Mouse (Mus musculus): ENCODE results near the gene Zbtb44.
A peak's percentile ranks its signal among the peaks of the same experiment; 100 is the strongest.
"Not testable (repeated sequence)": the region's sequence is repeated elsewhere in the genome, so short reads cannot be mapped to it uniquely, and the experiment has no call there.

Gene Zbtb44

DNA sequence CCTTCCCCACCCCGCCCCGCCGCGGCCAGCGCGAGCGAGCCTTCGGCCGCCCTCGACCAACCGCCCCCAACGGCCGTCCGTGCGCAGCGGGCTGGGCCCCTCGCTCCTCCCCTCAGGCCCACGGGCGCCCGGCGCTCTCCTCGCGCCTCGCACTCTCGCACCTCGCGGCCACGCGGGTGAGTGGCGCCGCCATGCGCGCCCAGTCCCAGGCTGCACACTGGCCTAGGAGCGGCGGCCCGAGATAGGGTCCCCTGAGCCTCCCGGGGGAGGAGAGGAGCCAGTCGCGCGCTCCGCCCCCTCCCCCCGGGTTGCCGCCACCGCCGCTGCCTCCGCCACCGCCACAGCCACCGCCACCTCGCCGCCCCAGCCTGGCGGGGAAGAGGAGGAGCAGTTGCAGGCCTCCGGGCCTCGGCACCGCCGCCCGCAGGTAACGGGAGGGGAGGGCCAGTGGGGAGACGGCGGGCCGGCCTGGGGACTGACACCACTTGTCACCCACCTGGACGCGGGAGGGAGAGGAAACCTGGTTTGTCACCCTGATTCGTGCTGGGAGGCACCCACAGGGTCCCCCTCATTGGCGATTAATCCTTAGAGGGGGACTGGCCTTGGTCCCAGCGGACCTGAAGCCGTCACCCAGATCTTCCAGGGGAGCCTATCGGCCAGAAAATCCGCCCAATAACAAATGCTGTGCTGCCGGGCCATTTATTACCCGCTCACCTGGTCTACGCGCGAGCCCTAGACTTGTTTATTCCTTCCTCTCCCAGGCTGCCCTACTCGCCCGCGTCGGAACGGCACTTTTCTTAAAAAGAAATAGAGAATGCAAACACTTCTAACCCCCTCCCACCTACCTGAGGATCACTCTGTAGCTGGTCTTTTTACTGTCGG, at the start of gene Zbtb44:
Gene Zbtb44, plus strand, starts transcription at position 113 of the 882 bp plus-strand sequence.
- peak; percentile 84 for DNase-seq (ENCODE audit: low read depth, low spot score)

DNA sequence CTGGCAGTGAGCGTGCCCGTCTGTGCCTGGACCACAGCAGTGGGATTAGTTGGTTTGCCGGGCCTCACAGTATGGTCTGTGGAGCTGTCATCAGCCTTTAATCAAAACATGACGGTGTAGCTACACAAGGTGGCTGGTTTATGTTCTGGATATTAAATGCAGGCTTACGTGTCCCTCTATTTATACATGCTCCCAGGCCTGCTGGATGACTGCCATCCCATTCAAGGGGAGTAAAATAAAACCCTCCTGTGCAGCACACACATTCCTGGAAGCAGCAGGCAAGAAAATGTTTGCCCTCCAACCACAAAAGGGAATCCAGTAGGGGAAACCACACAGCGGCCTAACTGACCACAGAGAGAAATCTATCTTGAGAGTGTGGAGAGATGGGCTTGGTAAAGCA, 44.7 kb upstream of the Zbtb44 start:
- no peak for DNase-seq (ENCODE audit: low read depth, low spot score)

GRCm38 (mm10) chr9:30993106-30993505, 37.3 kb upstream of the Zbtb44 start:
- DNase-seq (ENCODE audit: low read depth, low spot score), result no peak

DNA sequence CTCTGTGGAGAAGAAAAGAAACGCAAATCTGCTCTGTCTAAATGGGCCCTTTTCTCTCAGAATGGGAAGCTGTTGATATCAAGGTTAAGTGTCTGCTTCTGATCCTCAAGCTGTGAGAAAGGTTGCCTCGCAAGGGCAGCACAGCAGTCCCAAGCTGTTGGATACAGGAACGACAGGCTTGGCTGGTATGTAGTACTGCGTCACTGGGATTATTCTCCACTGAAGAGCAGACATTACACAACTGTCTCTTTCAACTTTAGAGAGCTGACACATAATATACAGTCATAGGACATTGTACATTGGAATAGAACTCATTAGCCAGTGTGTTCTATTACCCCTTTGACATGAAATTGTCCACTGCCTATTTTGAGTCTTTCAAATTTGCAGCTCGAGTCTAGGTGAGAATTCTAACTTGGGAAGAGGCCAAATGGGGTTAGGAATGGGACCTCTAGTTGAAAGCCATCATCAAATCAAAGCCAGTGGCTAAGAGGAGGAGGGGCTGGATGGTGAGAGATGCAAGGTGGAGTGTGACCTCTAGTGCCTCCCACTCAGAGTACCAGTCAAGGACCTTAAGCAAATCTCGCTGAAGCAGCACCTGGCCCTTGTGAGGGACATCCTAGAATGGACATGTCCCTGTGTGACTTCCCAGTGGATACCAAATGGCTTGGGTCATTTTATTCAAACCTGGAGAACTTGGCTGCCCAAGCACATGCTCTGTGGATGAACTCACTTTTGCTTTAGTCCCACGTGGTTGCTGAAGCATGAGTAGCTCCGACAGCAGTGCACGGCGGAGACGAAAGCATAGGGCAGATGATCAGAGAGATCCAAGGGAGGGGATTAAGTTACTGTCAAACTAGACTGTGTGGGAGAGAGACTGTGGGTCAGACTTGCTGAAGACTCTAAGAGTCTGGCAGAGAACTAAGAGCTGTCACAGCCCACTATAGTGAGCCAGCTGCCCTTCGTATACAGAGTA, 33.6 kb upstream of the Zbtb44 start:
- no peak for DNase-seq (ENCODE audit: low read depth, low spot score)

- DNase-seq (ENCODE audit: low read depth, low spot score), result no peak
Measured at GRCm38 (mm10) chr9:31000641-31001040, 29.8 kb upstream of the Zbtb44 start.

- DNase-seq (ENCODE audit: low read depth, low spot score), result no peak
Measured at GRCm38 (mm10) chr9:31002528-31002927, 27.9 kb upstream of the Zbtb44 start.

- no peak for DNase-seq (ENCODE audit: low read depth, low spot score)
Measured at GRCm38 (mm10) chr9:31009334-31009733, 21.1 kb upstream of the Zbtb44 start.

DNA sequence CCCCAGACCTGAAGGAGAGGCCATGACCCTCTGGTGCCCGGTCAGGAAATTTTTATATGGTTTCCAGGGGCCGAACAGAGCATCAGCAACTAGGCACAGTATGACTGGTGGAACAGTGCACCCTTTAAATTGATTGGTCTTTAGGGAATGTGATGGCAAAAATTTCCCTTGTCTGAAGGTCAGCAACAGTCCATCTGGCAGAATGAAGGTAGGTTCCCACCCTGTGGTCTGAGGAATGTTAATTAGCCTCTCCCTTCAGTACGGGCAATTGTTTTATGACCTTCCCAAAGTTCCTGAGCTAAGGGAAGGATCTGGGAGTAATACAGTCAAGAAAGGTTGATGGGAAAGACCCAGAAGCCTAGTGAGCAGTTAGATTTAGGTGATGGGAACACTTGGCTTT, 20.4 kb upstream of the Zbtb44 start:
- no peak for DNase-seq (ENCODE audit: low read depth, low spot score)

DNA sequence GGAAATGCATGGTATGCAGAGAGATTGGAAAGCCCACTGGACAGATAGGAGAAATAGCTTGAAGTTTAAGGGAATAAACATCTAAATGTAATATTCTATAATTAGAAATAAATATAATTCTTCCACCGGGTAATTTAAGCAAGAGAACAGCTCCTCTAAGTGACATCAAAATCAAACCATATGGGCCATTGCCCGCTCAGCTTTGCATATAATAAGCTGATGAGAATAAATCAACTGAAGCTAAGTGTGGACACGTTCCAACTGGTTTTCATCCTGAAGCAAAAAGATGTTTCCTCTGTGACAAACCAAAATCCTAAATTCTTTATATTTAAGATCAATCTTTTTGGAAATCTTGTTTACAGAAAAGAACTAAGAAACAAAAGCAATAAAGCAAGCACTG, 19.7 kb upstream of the Zbtb44 start:
- no peak for DNase-seq (ENCODE audit: low read depth, low spot score)

DNA sequence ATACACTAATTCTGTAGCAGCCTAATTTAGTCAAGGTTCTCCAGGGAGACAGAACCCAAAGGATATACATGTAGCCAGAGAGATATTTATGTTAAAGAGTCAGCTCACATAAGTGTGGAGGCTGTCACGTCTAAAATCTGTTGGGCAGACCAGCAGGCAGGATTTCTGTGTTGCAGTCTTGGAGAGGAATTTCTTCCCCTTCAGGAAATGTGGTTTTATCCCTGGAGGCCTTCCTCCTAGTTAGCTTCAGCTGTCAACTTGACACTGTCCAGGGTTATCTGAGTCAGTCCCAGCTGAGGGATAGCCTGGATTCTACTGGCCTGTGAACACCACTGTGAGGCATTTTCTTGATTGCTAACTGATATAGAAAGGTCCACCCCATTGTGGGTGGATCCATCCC, 18.9 kb upstream of the Zbtb44 start:
- no peak for DNase-seq (ENCODE audit: low read depth, low spot score)

DNA sequence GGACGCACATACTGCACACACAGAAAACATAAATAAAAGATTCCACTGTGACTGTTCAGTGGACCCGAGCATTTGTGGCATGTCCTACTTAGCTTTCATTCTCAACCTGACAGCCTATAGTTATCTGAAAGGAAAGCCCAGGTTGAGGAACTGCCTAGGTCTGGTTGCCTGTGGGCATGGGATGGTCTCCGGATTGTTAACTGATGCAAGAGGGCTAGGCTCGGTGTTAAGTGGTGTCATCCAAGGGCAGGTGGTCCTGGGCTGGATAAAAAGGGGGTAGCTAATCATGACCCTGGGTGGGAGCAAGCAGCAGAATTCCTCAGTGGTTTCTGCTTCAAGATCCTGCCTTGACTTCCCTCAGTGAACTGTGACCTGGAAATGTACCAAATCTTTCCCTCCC, 17.8 kb upstream of the Zbtb44 start:
- no peak for DNase-seq (ENCODE audit: low read depth, low spot score)

DNA sequence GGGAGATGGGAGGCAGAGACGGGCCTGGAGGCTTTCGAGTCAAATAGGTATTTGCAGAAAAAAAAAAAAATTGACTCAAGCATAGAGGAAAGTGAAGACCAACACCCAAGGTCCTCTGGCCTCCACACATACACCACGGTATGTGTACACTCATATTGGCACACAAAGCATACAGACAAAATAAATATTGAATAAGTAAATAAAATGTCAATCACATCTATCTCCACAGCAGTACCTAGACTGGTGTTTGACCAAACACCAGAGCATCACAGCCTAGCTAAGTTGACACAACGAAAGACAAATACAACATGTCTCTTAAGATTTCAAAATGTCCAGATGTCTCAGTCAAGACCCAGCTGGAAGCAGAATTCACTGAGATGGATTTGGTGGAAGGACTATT, 17.0 kb upstream of the Zbtb44 start:
- no peak for DNase-seq (ENCODE audit: low read depth, low spot score)

- DNase-seq (ENCODE audit: low read depth, low spot score), result no peak
Measured at GRCm38 (mm10) chr9:31017616-31018015, 12.8 kb upstream of the Zbtb44 start.

GRCm38 (mm10) chr9:31018158-31018557, 12.3 kb upstream of the Zbtb44 start:
- no peak for DNase-seq (ENCODE audit: low read depth, low spot score)

- DNase-seq (ENCODE audit: low read depth, low spot score), result no peak
Measured at GRCm38 (mm10) chr9:31018705-31019104, 11.7 kb upstream of the Zbtb44 start.

DNA sequence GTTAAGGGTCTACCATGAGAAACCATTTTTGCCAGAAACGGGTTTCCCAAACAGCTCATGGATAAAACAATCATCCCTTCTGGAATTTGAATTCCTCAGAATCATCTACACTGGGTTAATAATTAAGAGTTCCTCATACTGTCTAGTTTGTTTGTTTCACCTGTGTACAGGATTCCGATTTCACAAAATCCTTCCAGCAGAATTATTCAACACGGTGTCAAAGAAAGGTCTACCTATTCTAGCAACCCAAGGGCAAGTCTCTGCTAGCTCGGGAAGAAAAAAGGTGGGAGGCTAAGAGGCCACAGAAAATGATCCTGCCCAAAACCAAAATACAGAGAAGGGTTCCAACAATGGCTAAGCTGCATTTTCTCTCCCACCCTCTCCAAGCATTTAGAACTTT, 2.2 kb upstream of the Zbtb44 start:
- DNase-seq (ENCODE audit: low read depth, low spot score), result no peak

GRCm38 (mm10) chr9:31029751-31030511, 513 bp upstream of the Zbtb44 start:
- peak; percentile 94 for DNase-seq (ENCODE audit: low read depth, low spot score)

GRCm38 (mm10) chr9:31031414-31031843, 985 bp downstream of the Zbtb44 start:
- DNase-seq (ENCODE audit: low read depth, low spot score), result no peak

DNA sequence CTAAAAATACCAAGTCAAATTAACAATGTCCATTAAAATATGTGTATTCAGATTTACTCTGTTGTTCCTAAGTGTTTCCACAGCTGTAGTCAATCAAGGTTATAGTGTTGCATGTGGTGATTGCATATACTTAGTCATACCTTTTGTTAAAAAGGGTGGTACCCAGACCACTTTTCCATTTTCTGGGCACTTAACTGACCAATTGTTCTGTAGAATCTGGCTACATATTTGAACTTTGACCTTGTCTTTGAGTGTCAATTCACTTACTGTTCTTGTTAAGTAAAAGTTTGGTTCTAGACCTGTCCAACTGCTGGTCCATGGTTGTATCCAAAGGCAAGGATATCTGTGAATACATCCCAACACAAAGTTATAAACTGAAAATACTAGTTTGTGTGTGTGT, 2.1 kb downstream of the Zbtb44 start:
- no peak for DNase-seq (ENCODE audit: low read depth, low spot score)

DNA sequence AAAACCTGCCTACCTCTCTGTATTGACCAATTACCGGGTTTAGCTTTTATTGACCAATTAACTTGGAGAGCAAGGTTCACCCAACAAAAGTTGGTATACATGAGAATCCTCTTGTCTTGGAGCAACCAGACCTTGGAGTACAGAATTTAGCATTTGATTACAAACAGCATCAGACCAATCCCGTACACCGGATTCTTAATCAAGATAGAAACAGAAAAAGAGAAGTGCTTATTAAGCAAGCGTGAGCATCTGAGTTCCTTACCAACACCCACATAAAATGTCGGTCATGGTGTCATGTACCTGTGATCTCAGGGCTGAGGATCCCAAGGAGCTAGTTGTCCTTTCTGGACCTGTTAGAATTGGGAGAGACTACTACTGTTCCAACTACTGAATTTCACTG, 19.8 kb downstream of the Zbtb44 start:
- DNase-seq (ENCODE audit: low read depth, low spot score), result no peak

DNA sequence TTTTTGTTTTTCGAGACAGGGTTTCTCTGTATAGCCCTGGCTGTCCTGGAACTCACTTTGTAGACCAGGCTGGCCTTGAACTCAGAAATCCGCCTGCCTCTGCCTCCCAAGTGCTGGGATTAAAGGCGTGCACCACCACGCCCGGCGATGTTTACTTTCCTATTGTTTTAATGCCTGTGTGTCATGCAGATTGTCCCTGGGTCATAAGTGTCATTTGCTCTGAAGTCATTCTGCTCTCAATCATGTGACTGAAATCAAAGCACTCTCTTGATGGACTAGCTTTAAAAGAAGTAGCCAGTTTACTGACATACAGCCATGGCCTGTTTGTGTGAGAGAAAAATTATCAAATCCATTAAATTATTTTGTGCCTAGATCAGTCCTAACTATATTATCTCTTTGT, 21.1 kb downstream of the Zbtb44 start:
- DNase-seq (ENCODE audit: low read depth, low spot score), result not testable (repeated sequence)

DNA sequence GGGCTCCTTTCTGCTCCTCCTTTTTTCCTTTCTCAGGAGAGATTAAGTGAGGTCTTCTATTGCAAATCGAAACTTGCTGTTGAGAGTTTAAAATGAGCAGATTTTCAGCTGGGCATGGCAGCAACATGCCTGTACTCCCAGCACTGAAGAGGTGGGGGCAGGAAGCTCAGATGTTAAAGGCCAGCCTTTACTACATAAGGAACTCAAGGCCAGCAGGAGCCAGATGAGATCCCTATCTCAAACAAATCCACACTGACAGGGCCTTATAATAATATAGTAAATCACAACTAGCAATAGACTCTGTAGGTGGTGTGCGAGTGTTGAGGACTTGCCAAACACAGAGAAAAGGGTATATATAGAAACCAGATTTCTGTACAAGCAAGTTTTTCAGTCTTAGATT, 28.3 kb downstream of the Zbtb44 start:
- DNase-seq (ENCODE audit: low read depth, low spot score), result no peak

Measured in CD4-positive helper T cell, adult 2 months (primary cell).